Mouse (Mus musculus) testis, postnatal 10 days (tissue): ENCODE measurements around the gene Ccdc158.

ENCODE experiments used
- DNase-seq: peaks from one replicate; pipeline ENCODE4 v3.0.0; 2021; ENCODE audit warnings: low spot score

Ccdc158 gene

GRCm38 (mm10) chr5:92684715-92685460, 9.8 kb upstream of the Ccdc158 start:
- DNase-seq: no peak

- DNase-seq: no peak
Observed at GRCm38 (mm10) chr5:92683871-92684475, 8.9 kb upstream of the Ccdc158 start.

GRCm38 (mm10) chr5:92683351-92683807, 8.3 kb upstream of the Ccdc158 start, which contains the start of gene Shroom3:
Gene Shroom3 (plus strand): TSS chr5:92683435.
- DNase-seq: no peak

GRCm38 (mm10) chr5:92682621-92683348, 7.7 kb upstream of the Ccdc158 start:
- DNase-seq: no peak

- no peak for DNase-seq
Observed at GRCm38 (mm10) chr5:92681861-92682260, 6.8 kb upstream of the Ccdc158 start.

- DNase-seq: no peak
Observed at GRCm38 (mm10) chr5:92679441-92679840, 4.4 kb upstream of the Ccdc158 start.

- no peak for DNase-seq
Observed at GRCm38 (mm10) chr5:92675574-92675920, 476 bp upstream of the Ccdc158 start.

GRCm38 (mm10) chr5:92666860-92667259, 8.2 kb downstream of the Ccdc158 start:
- DNase-seq: no peak

- DNase-seq: no peak
Observed at GRCm38 (mm10) chr5:92664321-92664720, 10.8 kb downstream of the Ccdc158 start.

GRCm38 (mm10) chr5:92656256-92656655, 18.8 kb downstream of the Ccdc158 start:
- DNase-seq: peak; percentile 65

GRCm38 (mm10) chr5:92640861-92641260, 34.2 kb downstream of the Ccdc158 start:
- DNase-seq: no peak

- no peak for DNase-seq
Observed at GRCm38 (mm10) chr5:92635891-92636290, 39.2 kb downstream of the Ccdc158 start.

- DNase-seq: no peak
Observed at GRCm38 (mm10) chr5:92634916-92635315, 40.2 kb downstream of the Ccdc158 start.

GRCm38 (mm10) chr5:92633526-92633925, 41.5 kb downstream of the Ccdc158 start:
- no peak for DNase-seq

- no peak for DNase-seq
Observed at GRCm38 (mm10) chr5:92627896-92628295, 47.2 kb downstream of the Ccdc158 start.

GRCm38 (mm10) chr5:92621883-92622282, 53.2 kb downstream of the Ccdc158 start:
- DNase-seq: no peak

- no peak for DNase-seq
Observed at GRCm38 (mm10) chr5:92612756-92613155, 62.3 kb downstream of the Ccdc158 start.

- DNase-seq: no peak
Observed at GRCm38 (mm10) chr5:92607492-92608229, 67.4 kb downstream of the Ccdc158 start.

GRCm38 (mm10) chr5:92604452-92605247, 70.4 kb downstream of the Ccdc158 start:
- DNase-seq: no peak

GRCm38 (mm10) chr5:92602691-92603690, 72.1 kb downstream of the Ccdc158 start, which contains the start of gene Stbd1:
Gene Stbd1 (plus strand): TSS chr5:92603041.
- peak; percentile 78 for DNase-seq
